Mouse (Mus musculus): ENCODE results near the gene Terb2. TPM values are rescaled to one million over a fixed set of nuclear protein-coding genes. Genes with fewer than 3 reads are reported as not detected.

Gene Terb2
- polyA plus RNA-seq, 1 experiment from 2014 or later, result not detected

- 71% methylated on average over 11 of the region's 11 CpGs for WGBS (ENCODE audit: insufficient replicate concordance)
- Histone ChIP-seq H3K4me3 (ENCODE audit: low read depth, low read length) (no peak overlapping the region), H3K9ac (ENCODE audit: low read depth, low read length) (no peak overlapping the region), H3K36me3 (ENCODE audit: control insufficient read depth, insufficient read depth, low read length) (no peaks in the 10 kb centered on the region), H3K4me2 (no peak overlapping the region), H3K27ac (ENCODE audit: low read depth, low read length) (no peak overlapping the region), H3K4me1 (ENCODE audit: control insufficient read depth, insufficient read depth, low read length) (no peaks in the 10 kb centered on the region), H3K9me3 (replicated peaks; ENCODE audit: control insufficient read depth, low read length) (no peaks in the 10 kb centered on the region), H3K27me3 (ENCODE audit: control insufficient read depth, insufficient read depth, low read length) (no peaks in the 10 kb centered on the region)
- no peak for ATAC-seq (replicated peaks; ENCODE audit: insufficient number of reproducible peaks, low FRiP score, low TSS enrichment)
Observed at GRCm38 (mm10) chr2:122164293-122164692, 21.8 kb upstream of the Terb2 start.

- Histone ChIP-seq H3K4me2 (no peak overlapping the region), H3K4me1 (ENCODE audit: control insufficient read depth, insufficient read depth, low read length) (no peaks in the 10 kb centered on the region), H3K27ac (ENCODE audit: low read depth, low read length) (no peak overlapping the region), H3K9ac (ENCODE audit: low read depth, low read length) (no peak overlapping the region), H3K27me3 (ENCODE audit: control insufficient read depth, insufficient read depth, low read length) (no peaks in the 10 kb centered on the region), H3K36me3 (ENCODE audit: control insufficient read depth, insufficient read depth, low read length) (no peaks in the 10 kb centered on the region), H3K4me3 (ENCODE audit: low read depth, low read length) (no peak overlapping the region), H3K9me3 (replicated peaks; ENCODE audit: control insufficient read depth, low read length) (no peaks in the 10 kb centered on the region)
- no peak for ATAC-seq (replicated peaks; ENCODE audit: insufficient number of reproducible peaks, low FRiP score, low TSS enrichment)
- 67% methylated on average over 6 of the region's 6 CpGs for WGBS (ENCODE audit: insufficient replicate concordance)
Observed at GRCm38 (mm10) chr2:122171292-122171691, 14.8 kb upstream of the Terb2 start.

GRCm38 (mm10) chr2:122172188-122172587 is 13.9 kb upstream of the Terb2 start:
- Histone ChIP-seq H3K9me3 (replicated peaks; ENCODE audit: control insufficient read depth, low read length) (no peaks in the 10 kb centered on the region), H3K27me3 (ENCODE audit: control insufficient read depth, insufficient read depth, low read length) (no peaks in the 10 kb centered on the region), H3K4me2 (no peak overlapping the region), H3K4me3 (ENCODE audit: low read depth, low read length) (no peak overlapping the region), H3K9ac (ENCODE audit: low read depth, low read length) (no peak overlapping the region), H3K27ac (ENCODE audit: low read depth, low read length) (no peak overlapping the region), H3K36me3 (ENCODE audit: control insufficient read depth, insufficient read depth, low read length) (no peaks in the 10 kb centered on the region), H3K4me1 (ENCODE audit: control insufficient read depth, insufficient read depth, low read length) (no peaks in the 10 kb centered on the region)
- ATAC-seq (replicated peaks; ENCODE audit: insufficient number of reproducible peaks, low FRiP score, low TSS enrichment), result no peak
- WGBS (ENCODE audit: insufficient replicate concordance), result 93% methylated on average over 2 of the region's 2 CpGs

- 62% methylated on average over 8 of the region's 8 CpGs for WGBS (ENCODE audit: insufficient replicate concordance)
Observed at GRCm38 (mm10) chr2:122180051-122180822, 5.8 kb upstream of the Terb2 start.

GRCm38 (mm10) chr2:122185086-122185485 is 986 bp upstream of the Terb2 start:
- H3K4me2 ChIP-seq, result no peak overlapping the region
- no peaks in the 10 kb centered on the region for H3K9me3 ChIP-seq (replicated peaks; ENCODE audit: control insufficient read depth, low read length)
- no peaks in the 10 kb centered on the region for H3K36me3 ChIP-seq (ENCODE audit: control insufficient read depth, insufficient read depth, low read length)
- H3K27me3 ChIP-seq (ENCODE audit: control insufficient read depth, insufficient read depth, low read length), result no peaks in the 10 kb centered on the region
- H3K9ac ChIP-seq (ENCODE audit: low read depth, low read length), result no peak overlapping the region
- WGBS (ENCODE audit: insufficient replicate concordance), result 81% methylated on average over 4 of the region's 4 CpGs
- no peak overlapping the region for H3K27ac ChIP-seq (ENCODE audit: low read depth, low read length)
- no peak for ATAC-seq (replicated peaks; ENCODE audit: insufficient number of reproducible peaks, low FRiP score, low TSS enrichment)
- H3K4me3 ChIP-seq (ENCODE audit: low read depth, low read length), result no peak overlapping the region
- no peaks in the 10 kb centered on the region for H3K4me1 ChIP-seq (ENCODE audit: control insufficient read depth, insufficient read depth, low read length)

More at GRCm38 (mm10) chr2:122180051-122180822, 5.8 kb upstream of the Terb2 start:
- Histone ChIP-seq H3K27ac (ENCODE audit: low read depth, low read length) (no peak overlapping the region), H3K4me3 (ENCODE audit: low read depth, low read length) (no peak overlapping the region), H3K4me1 (ENCODE audit: control insufficient read depth, insufficient read depth, low read length) (no peaks in the 10 kb centered on the region), H3K9me3 (replicated peaks; ENCODE audit: control insufficient read depth, low read length) (no peaks in the 10 kb centered on the region), H3K9ac (ENCODE audit: low read depth, low read length) (no peak overlapping the region), H3K27me3 (ENCODE audit: control insufficient read depth, insufficient read depth, low read length) (no peaks in the 10 kb centered on the region), H3K36me3 (ENCODE audit: control insufficient read depth, insufficient read depth, low read length) (no peaks in the 10 kb centered on the region), H3K4me2 (no peak overlapping the region)
- ATAC-seq (replicated peaks; ENCODE audit: insufficient number of reproducible peaks, low FRiP score, low TSS enrichment), result no peak

GRCm38 (mm10) chr2:122186751-122187150 is 679 bp downstream of the Terb2 start:
- 92% methylated on average over 3 of the region's 3 CpGs for WGBS (ENCODE audit: insufficient replicate concordance)
- H3K4me3 ChIP-seq (ENCODE audit: low read depth, low read length), result no peak overlapping the region
- H3K27ac ChIP-seq (ENCODE audit: low read depth, low read length), result no peak overlapping the region
- no peaks in the 10 kb centered on the region for H3K27me3 ChIP-seq (ENCODE audit: control insufficient read depth, insufficient read depth, low read length)
- H3K9me3 ChIP-seq (replicated peaks; ENCODE audit: control insufficient read depth, low read length), result no peaks in the 10 kb centered on the region
- H3K4me2 ChIP-seq, result no peak overlapping the region
- H3K9ac ChIP-seq (ENCODE audit: low read depth, low read length), result no peak overlapping the region
- no peaks in the 10 kb centered on the region for H3K36me3 ChIP-seq (ENCODE audit: control insufficient read depth, insufficient read depth, low read length)
- no peak for ATAC-seq (replicated peaks; ENCODE audit: insufficient number of reproducible peaks, low FRiP score, low TSS enrichment)
- no peaks in the 10 kb centered on the region for H3K4me1 ChIP-seq (ENCODE audit: control insufficient read depth, insufficient read depth, low read length)

- ATAC-seq (replicated peaks; ENCODE audit: insufficient number of reproducible peaks, low FRiP score, low TSS enrichment), result no peak
Observed at GRCm38 (mm10) chr2:122191849-122192248, 5.8 kb downstream of the Terb2 start.

GRCm38 (mm10) chr2:122194509-122194929 is 8.4 kb downstream of the Terb2 start:
- no peak for ATAC-seq (replicated peaks; ENCODE audit: insufficient number of reproducible peaks, low FRiP score, low TSS enrichment)
- Histone ChIP-seq H3K4me2 (no peak overlapping the region), H3K36me3 (ENCODE audit: control insufficient read depth, insufficient read depth, low read length) (no peaks in the 10 kb centered on the region), H3K4me1 (ENCODE audit: control insufficient read depth, insufficient read depth, low read length) (no peaks in the 10 kb centered on the region), H3K27ac (ENCODE audit: low read depth, low read length) (no peak overlapping the region), H3K27me3 (ENCODE audit: control insufficient read depth, insufficient read depth, low read length) (no peaks in the 10 kb centered on the region), H3K9ac (ENCODE audit: low read depth, low read length) (no peak overlapping the region), H3K9me3 (replicated peaks; ENCODE audit: control insufficient read depth, low read length) (no peaks in the 10 kb centered on the region), H3K4me3 (ENCODE audit: low read depth, low read length) (no peak overlapping the region)
- 56% methylated on average over 1 of the region's 1 CpGs for WGBS (ENCODE audit: insufficient replicate concordance)

More at GRCm38 (mm10) chr2:122191849-122192248, 5.8 kb downstream of the Terb2 start:
- Histone ChIP-seq H3K9ac (ENCODE audit: low read depth, low read length) (no peak overlapping the region), H3K36me3 (ENCODE audit: control insufficient read depth, insufficient read depth, low read length) (no peaks in the 10 kb centered on the region), H3K9me3 (replicated peaks; ENCODE audit: control insufficient read depth, low read length) (no peaks in the 10 kb centered on the region), H3K4me2 (no peak overlapping the region), H3K4me1 (ENCODE audit: control insufficient read depth, insufficient read depth, low read length) (no peaks in the 10 kb centered on the region), H3K27ac (ENCODE audit: low read depth, low read length) (no peak overlapping the region), H3K4me3 (ENCODE audit: low read depth, low read length) (no peak overlapping the region), H3K27me3 (ENCODE audit: control insufficient read depth, insufficient read depth, low read length) (no peaks in the 10 kb centered on the region)
- WGBS (ENCODE audit: insufficient replicate concordance), result 64% methylated on average over 3 of the region's 3 CpGs

- WGBS (ENCODE audit: insufficient replicate concordance), result 54% methylated on average over 1 of the region's 1 CpGs
- no peaks in the 10 kb centered on the region for H3K27me3 ChIP-seq (ENCODE audit: control insufficient read depth, insufficient read depth, low read length)
Observed at GRCm38 (mm10) chr2:122201501-122201900, 15.4 kb downstream of the Terb2 start.

More at GRCm38 (mm10) chr2:122201501-122201900, 15.4 kb downstream of the Terb2 start:
- no peak overlapping the region for H3K27ac ChIP-seq (ENCODE audit: low read depth, low read length)
- no peaks in the 10 kb centered on the region for H3K4me1 ChIP-seq (ENCODE audit: control insufficient read depth, insufficient read depth, low read length)
- no peaks in the 10 kb centered on the region for H3K9me3 ChIP-seq (replicated peaks; ENCODE audit: control insufficient read depth, low read length)
- no peak overlapping the region for H3K4me3 ChIP-seq (ENCODE audit: low read depth, low read length)
- no peak for ATAC-seq (replicated peaks; ENCODE audit: insufficient number of reproducible peaks, low FRiP score, low TSS enrichment)
- H3K36me3 ChIP-seq (ENCODE audit: control insufficient read depth, insufficient read depth, low read length), result no peaks in the 10 kb centered on the region
- H3K4me2 ChIP-seq, result no peak overlapping the region
- H3K9ac ChIP-seq (ENCODE audit: low read depth, low read length), result no peak overlapping the region

All from heart, embryonic 11.5 days (tissue).